Mouse (Mus musculus): ENCODE measurements around the gene Gm4922.

Gene Gm4922

GRCm38 (mm10) chr10:18786693-18787092 is at the start of gene Gm4922:
Gene Gm4922 (minus strand): TSS chr10:18786793.
- no peak for DNase-seq

GRCm38 (mm10) chr10:18835684-18836479 is 49.3 kb upstream of the Gm4922 start:
- DNase-seq, result peak; percentile 59

DNA sequence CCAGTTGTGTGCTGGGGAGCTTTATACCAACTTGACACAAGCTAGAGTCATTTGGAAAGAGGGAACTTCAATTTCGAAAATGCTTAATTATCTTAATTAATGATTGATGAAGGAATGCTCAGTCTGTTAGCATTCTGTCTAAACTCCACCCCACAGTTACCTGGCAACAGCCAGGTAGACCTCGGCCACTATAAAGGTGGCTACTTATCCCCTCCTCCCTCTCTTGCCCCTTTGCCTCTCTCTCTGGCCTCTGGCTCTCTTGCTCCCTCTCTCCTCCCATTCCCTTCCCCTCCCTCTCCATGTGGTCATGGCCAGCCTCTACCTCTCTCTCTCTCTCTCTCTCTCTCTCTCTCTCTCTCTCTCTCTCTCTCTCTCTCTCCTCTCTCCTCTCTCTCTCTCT is 47.8 kb upstream of the Gm4922 start:
- no peak for DNase-seq

- DNase-seq, result no peak
These were observed 45.2 kb upstream of the Gm4922 start for GRCm38 (mm10) chr10:18831823-18832222.

- no peak for DNase-seq
These were observed 43.8 kb upstream of the Gm4922 start for GRCm38 (mm10) chr10:18830359-18830758.

- peak; percentile 65 for DNase-seq
These were observed 41.3 kb upstream of the Gm4922 start for GRCm38 (mm10) chr10:18827936-18828335.

DNA sequence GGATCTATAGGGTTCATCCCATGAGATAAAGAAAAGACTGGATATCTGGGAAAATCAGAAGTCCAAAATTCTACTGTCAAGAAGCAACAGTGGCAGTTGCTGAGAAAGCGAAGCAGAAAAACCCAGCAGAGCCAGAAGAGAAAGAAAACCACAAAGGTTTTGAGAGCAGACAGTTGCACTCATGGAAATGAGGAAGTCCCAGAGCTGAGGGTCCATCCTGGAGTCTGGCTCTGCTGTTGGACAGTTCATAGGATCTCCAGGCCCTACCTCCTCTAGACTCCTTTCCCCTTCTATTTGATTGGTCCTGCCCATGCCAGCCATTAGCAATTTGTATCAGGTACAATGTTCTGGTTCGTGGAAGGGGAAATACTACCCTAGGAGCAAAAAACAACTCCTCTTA is 39.5 kb upstream of the Gm4922 start:
- DNase-seq, result no peak

DNA sequence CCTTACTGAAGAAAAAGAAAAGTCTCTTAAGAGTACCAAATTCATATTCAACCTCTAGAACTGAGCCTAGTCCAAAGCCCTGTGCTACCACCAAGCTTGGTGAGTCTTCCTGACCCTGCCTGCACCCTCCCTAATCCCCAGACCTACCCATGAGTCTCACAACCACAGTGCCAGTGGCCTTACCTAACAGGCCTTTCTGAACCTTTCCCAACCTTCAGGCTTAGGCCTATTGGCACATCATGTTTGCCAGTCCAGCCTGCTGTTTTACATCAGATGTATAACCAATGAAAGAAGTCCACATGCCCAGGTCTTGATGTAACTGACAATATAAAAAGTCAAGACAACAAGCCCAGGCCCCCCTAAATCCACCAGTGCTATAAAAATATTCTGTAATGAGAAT is 38.5 kb upstream of the Gm4922 start:
- no peak for DNase-seq

- DNase-seq, result no peak
These were observed 30.0 kb upstream of the Gm4922 start for GRCm38 (mm10) chr10:18816560-18816959.

DNA sequence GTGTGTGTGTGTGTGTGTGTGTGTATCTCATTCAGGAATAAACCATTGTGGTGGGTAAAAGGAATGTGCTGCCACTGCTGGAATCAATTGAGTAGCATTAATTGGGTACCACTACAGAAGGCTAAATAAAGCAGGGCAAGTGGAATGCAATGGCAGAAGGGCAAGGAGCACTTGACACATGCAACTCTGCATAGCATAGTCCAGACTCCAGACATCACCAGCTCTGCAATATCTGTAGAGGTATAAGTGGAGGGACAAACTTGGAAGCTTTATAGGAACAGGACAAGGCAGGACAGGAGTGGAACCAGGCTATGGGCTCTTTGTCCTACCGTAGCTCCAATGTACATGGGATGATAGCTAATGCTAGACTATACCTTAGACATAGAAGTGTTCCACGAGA is 25.2 kb upstream of the Gm4922 start:
- no peak for DNase-seq

DNA sequence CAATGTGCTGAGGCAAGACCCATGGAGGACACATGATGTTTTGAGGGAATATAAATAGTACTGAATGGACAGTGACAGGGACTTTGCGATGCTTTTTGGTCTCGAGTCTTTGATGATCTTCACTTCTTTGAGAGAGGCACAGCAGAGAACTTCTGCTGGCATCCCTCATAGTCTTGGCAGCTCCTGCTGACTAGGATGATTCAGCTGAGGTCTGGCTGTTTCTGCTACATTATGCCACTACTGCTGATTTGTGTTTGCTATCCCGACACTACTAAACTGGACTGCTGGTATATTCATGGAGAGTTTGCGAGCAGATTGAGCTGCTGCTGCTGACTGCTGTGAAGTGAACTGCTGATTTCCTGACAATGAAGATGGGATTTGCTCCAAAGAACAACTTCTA is 3.5 kb upstream of the Gm4922 start:
- no peak for DNase-seq

DNA sequence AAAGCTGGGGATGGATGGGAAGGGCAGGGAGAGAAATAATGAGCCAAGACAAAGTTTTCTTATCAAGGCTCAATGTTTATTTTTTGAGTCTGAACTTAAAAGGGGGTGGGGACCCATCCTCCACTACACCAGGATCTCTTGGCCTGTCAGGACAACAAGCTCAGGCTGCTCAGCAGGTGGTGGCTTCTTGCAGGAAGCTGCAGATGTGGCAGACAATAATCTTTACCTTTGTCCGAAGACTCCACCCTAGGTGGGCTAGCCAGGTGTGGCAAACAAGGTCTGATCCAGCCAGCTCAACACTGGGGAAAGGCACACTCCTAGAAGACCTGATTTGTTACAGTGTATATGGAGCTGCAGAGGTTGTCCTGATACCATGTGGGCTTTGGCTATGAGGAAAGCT is 2.0 kb upstream of the Gm4922 start:
- DNase-seq, result no peak

DNA sequence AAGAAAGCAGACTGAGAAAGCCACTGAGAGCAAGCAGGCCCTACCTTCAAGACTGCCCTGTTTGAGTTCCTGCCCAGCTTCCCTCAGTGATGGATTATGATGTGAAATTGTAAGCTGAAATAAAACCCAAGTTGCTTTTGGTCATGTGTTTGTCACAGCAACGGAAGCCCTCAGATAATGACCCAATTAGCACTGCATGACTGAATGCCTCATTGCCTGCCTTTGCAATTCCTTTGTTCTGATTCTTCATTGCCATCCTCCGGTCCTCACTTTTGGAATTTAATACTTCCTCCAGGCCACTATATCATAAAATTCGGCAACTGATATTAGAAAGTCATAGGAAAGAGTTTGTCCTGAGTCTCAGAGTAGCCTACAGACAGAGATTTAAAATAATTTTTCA is 9.0 kb downstream of the Gm4922 start:
- no peak for DNase-seq

DNA sequence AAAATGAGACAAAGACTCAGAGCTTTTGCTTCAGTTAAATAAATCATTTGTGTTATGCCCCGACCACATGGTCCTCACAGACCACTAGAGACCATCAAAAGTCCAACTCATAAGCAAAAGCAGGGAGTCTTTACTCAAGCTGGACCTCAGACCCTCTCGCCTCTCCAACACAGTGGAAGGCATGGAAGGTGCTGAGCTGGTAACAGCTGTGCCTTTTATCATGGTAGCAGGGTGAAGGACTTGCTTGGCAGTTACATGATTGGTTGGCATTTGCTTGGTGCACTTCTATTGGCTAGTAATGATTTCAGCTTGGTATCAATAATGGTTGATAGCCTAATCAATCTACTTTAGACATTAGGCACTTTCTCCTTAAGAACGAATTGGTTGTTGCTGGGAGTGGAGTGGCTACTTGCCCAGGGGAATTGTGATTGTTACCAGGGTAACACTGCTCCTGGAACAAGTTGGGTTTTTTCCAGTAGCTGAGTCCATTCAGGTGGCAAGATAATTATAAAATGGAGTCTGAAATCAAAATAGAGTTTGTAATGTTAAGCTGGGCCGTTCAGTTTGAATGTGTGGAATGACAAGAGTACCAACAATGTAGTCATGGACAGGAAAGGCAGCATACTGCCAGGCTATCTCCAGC is 13.9 kb downstream of the Gm4922 start:
- DNase-seq, result no peak

DNA sequence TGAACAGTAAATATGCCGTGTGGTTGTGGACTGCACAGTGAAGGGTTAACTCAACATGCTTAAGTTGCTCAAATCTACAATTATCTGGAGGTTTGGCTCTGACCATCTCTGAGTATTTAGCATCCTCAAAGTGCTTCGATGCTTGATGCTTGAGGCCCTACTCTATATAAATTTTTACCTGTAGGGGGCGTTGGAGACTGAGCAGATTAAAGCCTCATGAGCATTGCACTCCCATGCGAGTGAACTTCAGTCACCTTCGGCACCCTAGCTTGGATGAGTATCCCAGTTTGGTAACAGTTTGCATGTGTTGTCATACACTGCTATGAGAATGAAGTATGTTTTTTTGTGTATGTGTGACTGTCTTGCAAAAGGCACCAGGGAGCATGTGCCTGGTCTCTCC is 16.7 kb downstream of the Gm4922 start:
- DNase-seq, result no peak

GRCm38 (mm10) chr10:18760241-18760640 is 26.4 kb downstream of the Gm4922 start:
- DNase-seq, result peak; percentile 77

DNA sequence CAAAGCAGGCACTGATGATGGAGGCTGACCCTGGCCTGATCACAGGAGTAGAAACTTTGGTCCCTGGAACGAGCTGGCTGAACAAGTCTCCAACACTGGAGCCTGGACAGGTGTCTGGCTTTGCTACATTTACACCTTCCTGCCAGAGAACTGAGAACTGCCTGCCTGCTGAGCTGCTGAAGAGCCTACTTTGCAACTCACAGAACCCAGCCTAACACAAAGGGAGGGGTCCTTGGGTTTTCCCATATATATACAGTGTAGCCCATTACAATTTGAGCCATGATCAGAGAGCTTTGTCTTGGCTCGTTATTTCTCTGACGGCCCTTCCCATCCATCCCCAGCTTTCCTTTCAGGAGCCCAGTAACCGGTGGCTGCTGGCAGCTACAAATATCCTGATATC is 36.5 kb downstream of the Gm4922 start:
- no peak for DNase-seq

DNA sequence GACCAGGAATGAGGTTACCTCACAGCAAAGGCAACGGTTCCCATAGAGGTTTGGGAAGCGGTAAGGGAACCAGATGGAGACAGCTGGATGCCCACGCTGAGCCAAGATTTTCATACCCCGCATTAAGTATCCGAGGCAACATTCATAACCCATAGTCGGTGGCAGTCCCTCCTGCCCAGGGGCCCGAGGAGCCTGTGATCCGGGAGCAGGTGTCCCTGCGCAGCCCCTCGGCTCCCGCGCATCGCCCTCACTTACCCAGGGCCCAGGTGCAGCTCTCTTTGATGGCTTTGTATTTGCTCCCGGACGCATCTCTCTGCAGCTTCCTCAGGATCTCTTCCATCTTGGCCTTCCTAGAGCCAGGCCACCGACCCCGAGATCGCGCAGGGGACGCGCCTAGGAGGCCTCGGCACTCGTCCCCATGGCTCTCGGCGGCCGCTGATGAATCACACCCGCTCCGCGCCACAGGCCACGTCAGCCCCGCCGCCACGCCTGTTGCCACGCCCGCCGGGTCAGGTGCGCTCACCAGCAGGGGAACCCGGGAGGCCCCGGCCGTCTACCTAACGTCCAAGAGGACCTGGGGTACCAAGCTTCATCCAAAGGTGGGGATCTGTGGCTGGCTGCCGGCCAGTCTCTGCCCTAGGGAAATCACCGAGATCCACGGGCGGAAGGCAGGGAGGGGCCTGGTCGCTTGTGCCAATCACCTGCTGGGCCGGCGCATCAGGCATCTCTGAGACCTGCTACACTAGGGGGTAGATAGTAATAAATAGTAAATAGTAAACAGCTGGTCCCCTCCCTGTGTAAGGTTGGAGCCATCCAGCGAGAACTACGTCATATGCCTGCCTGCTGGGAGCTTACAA is 43.1 kb downstream of the Gm4922 start, which contains the start of gene Arfgef3:
TSS of gene Arfgef3 (minus strand) at position 664 of the 857 bp plus-strand sequence.
- DNase-seq, result peak; percentile 57

- no peak for DNase-seq
These were observed 44.5 kb downstream of the Gm4922 start for GRCm38 (mm10) chr10:18742086-18742485.

- DNase-seq, result no peak
These were observed 45.6 kb downstream of the Gm4922 start for GRCm38 (mm10) chr10:18741024-18741423.

Measured in thymus, postnatal 14 days (tissue).